Mouse (Mus musculus) layer of hippocampus, adult 9-11 months (tissue): ENCODE measurements around the gene Icosl.
"Not testable (repeated sequence)": the region's sequence is repeated elsewhere in the genome, so short reads cannot be mapped to it uniquely, and the experiment has no call there.

Source experiments
- DNase-seq: peaks from one replicate; pipeline ENCODE4 v3.0.0; 2022

Icosl gene

DNA sequence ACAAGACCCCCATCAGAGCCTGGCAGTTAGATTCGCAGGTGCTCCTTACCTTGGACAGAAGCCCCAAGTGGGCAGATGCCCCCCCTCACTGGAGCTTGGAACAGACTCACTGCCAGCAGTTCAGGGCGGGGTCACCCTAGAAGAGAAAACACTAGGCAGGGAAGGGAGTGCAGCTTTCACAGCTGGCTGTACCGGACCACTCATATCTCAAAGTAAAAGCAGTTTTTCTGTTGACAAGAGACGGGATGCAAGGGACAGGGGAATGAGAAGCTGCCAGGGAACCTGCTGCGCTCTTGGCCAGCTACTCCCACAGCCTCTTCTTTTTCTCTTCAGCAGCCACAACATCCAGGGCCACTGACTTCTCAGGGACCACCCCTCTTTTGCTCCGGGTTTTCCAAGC lies 55.0 kb downstream of the Icosl start:
- DNase-seq: not testable (repeated sequence)

DNA sequence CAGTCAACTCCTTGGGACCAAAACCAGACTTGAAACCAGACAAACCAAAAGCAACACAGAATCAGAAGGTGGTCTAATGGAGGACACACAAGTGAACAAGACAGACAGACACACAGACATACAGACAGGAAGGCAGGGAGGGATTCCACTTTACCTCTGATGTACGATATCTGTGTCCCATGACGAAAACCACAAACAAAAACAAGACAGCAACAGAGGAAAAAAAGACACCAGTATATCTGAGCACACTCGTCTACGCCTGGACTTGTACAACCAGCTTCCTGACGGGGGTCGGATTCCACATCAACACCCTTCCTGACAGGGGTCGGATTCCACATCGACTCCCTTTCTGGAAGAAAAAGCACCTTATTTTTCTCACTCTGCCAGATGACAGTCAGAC lies 56.0 kb downstream of the Icosl start:
- not testable (repeated sequence) for DNase-seq

DNA sequence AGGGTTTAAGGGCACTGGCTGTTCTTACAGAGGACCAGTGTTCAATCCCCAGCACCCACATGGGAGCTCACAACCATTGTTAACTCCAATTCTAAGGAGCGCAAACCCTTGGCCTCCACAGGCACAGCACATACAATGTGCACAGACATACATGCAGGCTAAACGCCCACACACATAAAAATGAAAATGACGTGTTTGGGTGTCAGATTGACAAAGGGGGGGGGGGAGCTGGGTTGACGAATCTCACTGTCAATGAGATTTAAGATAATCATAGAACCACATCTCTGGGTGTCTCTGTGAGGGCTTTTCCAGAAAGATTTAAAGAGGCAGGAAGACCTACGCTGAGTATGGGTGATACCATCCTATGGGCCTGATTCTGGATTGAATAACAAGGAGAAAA lies 57.2 kb downstream of the Icosl start:
- no peak for DNase-seq

DNA sequence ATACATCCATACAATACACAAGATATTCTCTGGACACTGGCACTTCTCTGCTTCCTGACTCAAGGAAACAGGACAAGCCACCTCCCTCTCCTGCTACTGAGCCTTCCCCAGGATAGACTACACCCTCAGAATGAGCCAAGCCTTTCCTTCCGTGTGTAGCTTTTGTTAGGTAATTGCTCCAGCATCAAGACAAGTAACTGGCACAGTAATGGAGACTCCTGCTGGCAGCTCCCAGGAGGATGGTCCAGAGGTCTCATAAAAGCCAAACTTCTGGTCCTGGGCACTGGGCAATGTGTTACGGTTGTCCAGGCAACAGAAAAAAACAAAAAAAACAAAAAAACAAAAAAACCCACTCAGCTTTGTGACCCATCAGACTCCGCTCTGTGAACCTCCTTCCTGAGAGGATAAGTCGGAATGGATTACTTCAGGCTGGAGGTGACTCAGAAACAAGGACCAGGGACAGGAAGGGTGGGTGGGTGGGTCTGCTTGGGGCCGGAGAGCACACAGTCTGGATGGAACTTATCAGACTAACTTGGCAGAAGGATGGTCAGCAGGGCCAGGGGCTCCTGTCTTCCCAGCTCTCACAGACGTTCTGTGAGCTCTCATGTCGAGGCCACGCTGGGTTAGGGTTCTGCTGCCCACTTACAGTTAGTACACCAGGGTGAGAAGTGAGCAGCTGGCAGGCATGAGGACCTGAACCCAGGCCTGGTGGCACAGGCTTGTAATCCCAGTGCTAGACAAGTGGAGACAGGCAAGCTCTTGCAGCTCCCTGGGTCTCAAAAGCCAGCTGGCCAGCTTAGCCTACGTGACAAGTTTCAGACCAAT lies 58.2 kb downstream of the Icosl start:
- no peak for DNase-seq

DNA sequence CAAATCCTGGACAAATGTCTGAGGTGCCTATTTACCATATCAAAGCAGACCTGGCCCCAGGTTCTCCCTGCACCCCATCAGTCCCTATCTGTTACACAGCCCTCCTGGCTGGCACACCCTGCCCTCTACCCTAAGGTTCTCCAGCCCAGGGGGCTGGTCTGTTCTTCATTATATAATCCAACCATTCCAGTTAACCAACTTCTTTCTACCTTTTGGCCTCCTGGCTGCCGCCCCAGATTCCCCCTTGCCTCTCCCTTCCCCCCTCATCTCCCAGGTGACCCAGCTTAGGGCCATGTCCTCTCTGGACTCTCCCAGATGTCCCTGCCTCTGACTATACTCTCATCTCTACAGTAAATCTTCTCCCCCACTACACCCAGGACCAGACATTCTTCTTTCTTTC lies 58.8 kb downstream of the Icosl start:
- DNase-seq: no peak

DNA sequence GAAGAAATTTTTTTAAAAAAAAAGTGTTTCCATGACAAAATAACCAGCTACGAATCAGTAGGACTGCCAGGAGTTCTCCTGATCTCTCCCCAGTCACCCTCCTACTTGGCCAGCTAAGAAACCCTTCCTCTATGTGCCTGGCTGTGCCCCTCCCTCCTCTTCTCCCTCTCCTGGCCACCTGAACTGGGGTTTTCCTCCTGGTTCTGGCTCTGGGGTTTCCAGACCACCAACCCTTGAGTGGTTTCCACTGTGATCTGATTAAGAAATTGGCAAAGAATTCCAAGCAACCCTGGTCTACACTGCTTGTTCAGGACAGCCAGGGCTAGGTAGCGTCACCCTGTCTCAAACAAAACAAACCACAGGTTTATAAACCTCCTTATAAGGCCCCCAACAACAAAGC lies 59.5 kb downstream of the Icosl start:
- no peak for DNase-seq

DNA sequence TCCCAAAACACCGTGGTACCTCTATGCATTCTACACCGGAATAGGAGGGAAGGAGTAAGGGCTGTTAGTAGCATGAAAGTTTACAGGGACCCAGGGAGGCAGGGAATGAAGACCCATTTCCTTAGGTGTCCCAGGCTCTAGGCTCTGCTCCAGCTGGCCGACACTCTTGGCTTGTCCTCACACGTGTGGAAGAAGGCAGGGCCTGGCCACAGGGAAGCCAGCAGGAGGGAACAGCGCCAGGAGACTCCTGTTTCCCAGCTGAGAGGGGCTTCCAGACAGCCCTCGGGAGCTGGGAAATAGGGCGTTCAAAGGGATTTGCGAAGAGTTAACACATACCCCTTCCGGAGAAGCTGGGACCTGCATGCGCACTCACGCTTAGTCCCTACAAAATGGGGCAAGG lies 60.3 kb downstream of the Icosl start:
- no peak for DNase-seq

DNA sequence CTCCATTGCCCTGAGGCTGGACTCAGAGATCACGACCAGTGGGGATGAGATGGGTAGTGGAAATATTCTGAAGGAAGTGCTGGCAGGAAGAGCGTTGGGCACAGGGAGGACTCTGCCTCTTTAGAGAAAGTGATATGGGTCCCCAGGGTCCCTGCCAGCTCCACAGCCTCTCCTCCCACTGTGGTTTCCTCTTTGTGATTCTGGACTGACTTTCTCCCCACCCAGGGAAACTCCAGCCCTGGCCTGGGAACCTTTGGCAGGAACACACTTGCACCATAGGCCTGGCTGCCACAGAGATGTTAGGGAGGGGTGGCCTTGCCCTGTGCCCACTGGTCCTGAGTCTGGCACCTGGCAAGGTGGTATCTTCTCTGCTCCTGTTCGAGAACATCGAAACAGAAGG lies 60.9 kb downstream of the Icosl start:
- DNase-seq: no peak
